Mouse (Mus musculus): ENCODE data around the gene Tmem131. TPM values are rescaled to one million over a fixed set of nuclear protein-coding genes. Genes with fewer than 3 reads are reported as not detected.
A peak's percentile ranks its signal among the peaks of the same experiment; 100 is the strongest.
"Not testable (repeated sequence)": the region's sequence is repeated elsewhere in the genome, so short reads cannot be mapped to it uniquely, and the experiment has no call there.

Gene Tmem131
- polyA plus RNA-seq, 1 experiment from 2014 or later: 13.8 TPM

DNA sequence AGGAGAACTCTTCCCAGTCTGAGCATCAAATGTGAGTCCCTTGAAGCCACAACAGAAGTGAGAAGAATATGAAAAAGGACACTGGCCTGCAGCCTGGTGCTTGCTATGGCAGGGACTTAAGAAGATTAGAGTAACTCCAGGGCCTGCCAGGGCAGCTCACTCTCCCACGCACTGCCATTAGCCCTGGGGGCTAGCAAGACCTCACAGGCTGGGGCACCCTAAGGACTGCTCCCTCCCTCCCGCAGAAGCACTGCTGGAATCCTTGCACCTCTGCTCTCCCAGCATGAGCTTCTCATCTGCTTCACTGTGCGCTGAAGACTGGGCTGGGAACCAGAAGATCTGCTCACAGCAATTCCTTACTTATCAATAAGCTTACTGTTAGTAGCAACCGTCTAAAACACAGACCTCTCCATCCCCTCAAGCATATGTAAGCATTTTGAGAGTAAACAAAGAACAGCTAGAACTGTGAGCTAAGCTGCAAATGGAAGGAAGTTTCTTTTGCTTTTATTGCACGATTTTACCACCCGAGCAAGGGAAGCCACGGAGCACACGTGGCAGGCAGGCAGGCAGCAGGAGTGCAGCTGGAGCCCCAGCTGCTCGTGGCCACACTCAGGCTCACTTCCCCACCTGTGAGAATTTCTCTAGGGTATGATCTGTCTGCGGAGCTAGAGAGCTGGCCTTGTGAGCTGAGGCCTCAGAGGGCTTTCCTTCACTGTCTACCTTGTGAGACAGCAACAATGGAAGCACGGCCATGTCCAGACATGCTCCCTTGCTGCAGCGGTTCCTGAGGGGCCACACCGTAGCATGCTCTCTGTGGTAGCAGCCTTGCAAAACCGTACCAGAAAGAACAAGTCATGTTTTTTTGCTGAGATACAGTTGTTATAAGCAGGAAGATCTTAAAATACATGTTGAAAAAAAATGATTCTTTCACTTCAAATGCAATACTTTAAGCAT is 112.3 kb downstream of the Tmem131 start:
- Histone ChIP-seq H3K4me1 (no peaks in the 10 kb centered on the region), H3K27ac (peak overlapping the region; percentile 37; the same call in 1 of the 2 replicates), H3K27me3 (ENCODE audit: low read depth, poor library complexity, severe bottlenecking) (no peaks in the 10 kb centered on the region), H3K36me3 (peaks cover 62% of the 10 kb centered on the region), H3K9me3 (replicated peaks) (no peaks in the 10 kb centered on the region), H3K4me3 (no peak overlapping the region)
- DNase-seq (ENCODE audit: low spot score): no peak
- 70% methylated on average over 14 of the region's 14 CpGs for WGBS

DNA sequence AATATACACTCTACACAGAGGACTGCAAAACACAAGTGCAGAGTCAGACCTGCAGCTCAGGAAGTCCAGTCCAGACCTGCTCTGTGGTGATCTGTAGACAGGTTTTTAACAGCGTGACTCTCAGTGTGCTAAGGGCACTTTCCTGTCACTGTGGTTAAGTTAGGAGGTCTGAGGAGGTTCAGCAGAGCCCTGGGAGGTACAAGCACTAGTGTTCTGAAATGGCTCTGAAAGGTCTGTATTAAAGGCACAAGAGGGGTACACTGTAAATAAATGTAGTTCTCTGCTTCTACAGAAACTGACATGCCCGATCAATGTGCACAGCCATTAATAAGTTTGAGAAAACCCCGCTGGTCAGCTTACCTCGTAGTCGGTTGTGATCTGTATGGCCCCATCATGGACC is 119.1 kb downstream of the Tmem131 start:
- Histone ChIP-seq H3K9me3 (replicated peaks) (no peaks in the 10 kb centered on the region), H3K36me3 (peaks cover 81% of the 10 kb centered on the region), H3K4me3 (no peak overlapping the region), H3K4me1 (no peaks in the 10 kb centered on the region), H3K27me3 (ENCODE audit: low read depth, poor library complexity, severe bottlenecking) (no peaks in the 10 kb centered on the region), H3K27ac (no peak overlapping the region)
- 94% methylated on average over 5 of the region's 5 CpGs for WGBS
- DNase-seq (ENCODE audit: low spot score): no peak

DNA sequence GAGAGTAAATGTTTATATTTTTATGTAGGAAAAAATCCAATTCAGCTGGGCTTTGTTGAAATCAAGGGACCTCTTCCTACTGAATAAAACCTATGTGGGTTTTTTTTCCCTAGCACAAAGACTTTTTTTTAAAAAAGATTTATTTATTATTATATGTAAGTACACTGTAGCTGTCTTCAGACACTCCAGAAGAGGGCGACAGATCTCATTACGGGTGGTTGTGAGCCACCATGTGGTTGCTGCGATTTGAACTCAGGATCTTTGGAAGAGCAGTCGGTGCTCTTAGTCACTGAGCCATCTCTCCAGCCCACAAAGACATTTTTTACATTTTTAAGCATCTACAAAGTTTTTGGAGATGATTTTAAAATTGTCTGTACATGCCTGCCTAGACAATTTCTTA is 121.5 kb downstream of the Tmem131 start:
- not testable (repeated sequence) for H3K9me3 ChIP-seq (replicated peaks); H3K4me3 ChIP-seq; DNase-seq (ENCODE audit: low spot score); H3K27ac ChIP-seq; H3K4me1 ChIP-seq; H3K27me3 ChIP-seq (ENCODE audit: low read depth, poor library complexity, severe bottlenecking)
- H3K36me3 ChIP-seq: peaks cover 91% of the 10 kb centered on the region
- 88% methylated on average over 4 of the region's 4 CpGs for WGBS

DNA sequence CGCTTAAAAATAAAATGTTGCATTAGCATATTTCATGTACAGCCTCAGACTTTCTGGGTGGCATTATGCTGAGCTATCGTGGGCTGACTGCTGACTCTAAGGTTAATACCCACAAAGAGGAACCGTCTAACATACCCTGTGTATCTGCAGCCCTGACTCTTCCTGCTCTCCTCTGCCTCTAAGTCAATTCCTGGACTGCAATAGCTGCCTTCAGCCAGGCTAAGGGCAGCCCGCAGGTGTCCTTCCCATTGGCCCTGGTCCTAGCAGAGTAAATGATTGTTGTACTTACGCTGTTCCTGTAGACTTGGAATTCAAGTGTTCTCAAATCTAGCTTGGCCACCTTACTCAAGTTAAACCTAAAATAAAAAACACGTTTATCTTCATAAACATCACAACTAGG is 128.3 kb downstream of the Tmem131 start:
- 95% methylated on average over 6 of the region's 6 CpGs for WGBS

DNA sequence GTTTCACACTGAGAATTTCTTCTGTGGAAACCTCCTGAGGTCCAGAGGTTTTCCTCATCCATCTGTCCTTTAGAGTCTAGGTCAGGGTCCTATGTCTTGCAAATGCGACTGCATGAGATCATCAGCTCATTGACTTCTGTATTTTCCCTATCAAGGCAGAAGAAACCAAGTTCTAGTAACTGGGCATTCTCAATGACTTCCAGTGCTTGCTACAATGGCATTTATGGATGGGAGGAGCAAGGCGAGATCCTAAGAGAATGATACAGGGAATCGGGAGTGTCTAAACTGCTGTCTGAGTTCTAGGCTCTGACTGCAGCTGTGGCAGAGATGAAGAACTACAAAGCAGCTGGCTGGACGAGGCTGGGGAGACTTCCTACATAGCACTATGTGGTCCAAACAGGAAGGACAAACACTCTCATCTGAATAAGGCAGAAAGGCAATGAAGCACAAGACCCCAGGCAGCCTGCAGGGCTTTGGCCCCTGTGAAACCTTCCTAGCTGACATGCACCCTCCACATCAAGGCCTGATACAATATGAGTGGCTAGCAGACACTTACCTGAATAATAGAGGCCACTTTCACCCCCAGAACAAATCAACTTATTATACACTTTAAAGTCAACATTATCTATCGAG is 129.1 kb downstream of the Tmem131 start:
- no peak for DNase-seq (ENCODE audit: low spot score)
- H3K9me3 ChIP-seq (replicated peaks): no peaks in the 10 kb centered on the region
- peaks cover 94% of the 10 kb centered on the region for H3K36me3 ChIP-seq
- 82% methylated on average over 5 of the region's 5 CpGs for WGBS
- no peak overlapping the region for H3K4me3 ChIP-seq
- no peaks in the 10 kb centered on the region for H3K4me1 ChIP-seq
- no peaks in the 10 kb centered on the region for H3K27me3 ChIP-seq (ENCODE audit: low read depth, poor library complexity, severe bottlenecking)
- no peak overlapping the region for H3K27ac ChIP-seq

More for the DNA sequence above, 128.3 kb downstream of the Tmem131 start:
- H3K4me1 ChIP-seq: no peaks in the 10 kb centered on the region
- no peaks in the 10 kb centered on the region for H3K9me3 ChIP-seq (replicated peaks)
- H3K4me3 ChIP-seq: no peak overlapping the region
- DNase-seq (ENCODE audit: low spot score): no peak
- H3K36me3 ChIP-seq: peaks cover 92% of the 10 kb centered on the region
- no peak overlapping the region for H3K27ac ChIP-seq
- H3K27me3 ChIP-seq (ENCODE audit: low read depth, poor library complexity, severe bottlenecking): no peaks in the 10 kb centered on the region

DNA sequence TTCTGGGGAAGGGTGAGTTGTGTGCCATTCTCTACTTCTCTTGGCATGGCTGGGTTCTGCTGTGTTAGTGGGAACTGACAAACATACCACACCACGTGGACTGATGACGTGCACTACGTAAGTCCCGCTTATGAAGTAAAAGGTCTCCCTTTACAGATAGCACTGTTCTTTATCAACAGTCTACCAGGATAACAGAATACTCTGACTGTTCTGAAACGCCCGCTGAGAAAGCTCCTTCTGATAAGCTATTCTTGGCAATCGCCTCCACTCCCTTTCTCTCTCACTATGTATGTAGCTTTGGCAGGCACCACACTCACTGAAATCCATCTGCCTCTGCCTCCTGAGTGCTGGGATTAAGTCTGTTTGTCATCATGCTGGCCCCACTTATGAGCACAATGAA is 130.1 kb downstream of the Tmem131 start:
- Histone ChIP-seq H3K4me3 (no peak overlapping the region), H3K9me3 (replicated peaks) (no peaks in the 10 kb centered on the region), H3K27ac (no peak overlapping the region), H3K36me3 (peaks cover 94% of the 10 kb centered on the region), H3K4me1 (no peaks in the 10 kb centered on the region), H3K27me3 (ENCODE audit: low read depth, poor library complexity, severe bottlenecking) (no peaks in the 10 kb centered on the region)
- WGBS: 96% methylated on average over 7 of the region's 7 CpGs
- DNase-seq (ENCODE audit: low spot score): no peak

DNA sequence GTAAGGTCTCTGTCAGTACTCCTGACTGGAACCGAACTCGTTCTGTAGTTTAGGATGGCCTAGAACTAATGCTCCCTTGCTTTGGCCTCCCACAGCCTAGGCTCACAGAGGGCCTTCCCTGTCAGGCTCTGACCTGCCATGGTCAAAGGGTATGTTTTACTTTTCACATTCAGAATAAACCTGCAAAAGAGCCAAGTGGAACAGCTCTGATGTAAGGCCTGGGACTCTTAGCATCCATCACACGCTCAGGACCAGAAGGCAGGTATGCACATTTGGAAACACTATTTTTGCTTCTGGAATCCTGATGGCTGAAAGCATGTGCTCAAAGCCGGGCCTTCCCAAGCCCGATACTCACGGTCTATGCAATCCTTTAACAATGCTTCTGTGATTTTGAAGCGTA is 131.7 kb downstream of the Tmem131 start:
- no peak overlapping the region for H3K4me3 ChIP-seq
- 97% methylated on average over 7 of the region's 7 CpGs for WGBS

DNA sequence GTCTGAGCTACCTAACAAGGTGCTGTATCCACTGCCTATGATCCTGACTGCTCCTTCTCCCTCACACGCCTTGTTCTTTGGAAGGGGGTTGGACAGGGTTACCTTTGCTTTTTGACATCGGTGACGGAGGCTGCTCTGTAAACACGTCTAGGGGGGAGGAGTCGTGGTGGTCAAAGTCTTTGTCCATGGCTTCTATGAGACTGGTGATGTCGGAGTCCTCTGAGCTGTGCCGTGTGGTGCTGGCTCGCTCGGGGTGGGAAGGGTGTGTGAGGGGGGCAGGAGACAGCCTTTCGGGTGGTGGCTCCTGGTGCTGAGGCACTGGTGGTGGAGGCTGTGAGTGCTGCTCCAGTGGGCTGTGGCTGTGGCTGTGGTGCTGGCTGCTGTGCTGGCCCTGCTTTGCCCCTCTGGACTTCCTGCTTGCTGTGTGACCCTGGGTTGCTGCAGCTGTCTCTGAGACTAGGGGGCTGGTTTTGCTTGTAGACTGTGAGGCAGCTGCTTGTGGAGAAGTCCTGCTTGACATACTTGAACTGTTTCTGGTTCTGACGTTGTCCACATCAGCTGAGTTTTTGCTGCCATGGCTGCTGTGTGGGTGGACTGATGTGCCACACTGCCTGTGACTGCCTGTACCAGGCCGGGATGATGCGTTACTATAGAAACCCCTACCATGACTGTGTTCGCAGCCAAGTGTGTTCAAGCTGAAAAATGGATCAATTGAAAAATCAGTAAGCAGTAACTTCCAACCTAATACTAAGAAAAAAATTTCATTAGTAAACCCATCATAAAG is 135.5 kb downstream of the Tmem131 start:
- H3K36me3 ChIP-seq: peaks cover 97% of the 10 kb centered on the region
- DNase-seq (ENCODE audit: low spot score): no peak
- no peaks in the 10 kb centered on the region for H3K4me1 ChIP-seq
- WGBS: 96% methylated on average over 14 of the region's 14 CpGs
- no peak overlapping the region for H3K27ac ChIP-seq
- no peaks in the 10 kb centered on the region for H3K27me3 ChIP-seq (ENCODE audit: low read depth, poor library complexity, severe bottlenecking)
- no peaks in the 10 kb centered on the region for H3K9me3 ChIP-seq (replicated peaks)
- no peak overlapping the region for H3K4me3 ChIP-seq

More for the DNA sequence above, 131.7 kb downstream of the Tmem131 start:
- Histone ChIP-seq H3K36me3 (peaks cover 94% of the 10 kb centered on the region), H3K4me1 (no peaks in the 10 kb centered on the region), H3K9me3 (replicated peaks) (no peaks in the 10 kb centered on the region), H3K27me3 (ENCODE audit: low read depth, poor library complexity, severe bottlenecking) (no peaks in the 10 kb centered on the region), H3K27ac (no peak overlapping the region)
- DNase-seq (ENCODE audit: low spot score): no peak

DNA sequence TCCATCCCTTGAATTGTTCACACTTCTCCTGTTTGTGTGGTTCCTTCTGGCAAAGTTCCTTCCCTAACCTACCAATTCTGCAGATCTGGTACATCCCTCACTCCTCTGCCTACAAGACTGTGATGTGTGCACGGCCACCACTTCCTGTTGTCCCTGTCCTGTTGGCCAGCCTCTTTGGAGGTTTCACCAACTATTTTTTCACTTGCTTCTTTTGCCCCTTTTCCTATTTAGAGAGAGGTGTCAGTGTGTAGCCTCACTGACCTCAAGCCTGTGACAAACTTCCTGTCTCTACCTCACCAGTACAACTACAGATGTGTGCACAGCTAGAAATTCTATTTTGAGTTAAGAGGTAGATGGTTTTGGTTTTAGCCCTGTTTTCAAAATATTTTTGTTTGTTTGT is 136.4 kb downstream of the Tmem131 start:
- Histone ChIP-seq H3K4me1 (no peaks in the 10 kb centered on the region), H3K9me3 (replicated peaks) (no peaks in the 10 kb centered on the region), H3K4me3 (no peak overlapping the region), H3K36me3 (peaks cover 97% of the 10 kb centered on the region), H3K27ac (no peak overlapping the region), H3K27me3 (ENCODE audit: low read depth, poor library complexity, severe bottlenecking) (no peaks in the 10 kb centered on the region)
- DNase-seq (ENCODE audit: low spot score): no peak
- WGBS: 77% methylated on average over 1 of the region's 1 CpGs

DNA sequence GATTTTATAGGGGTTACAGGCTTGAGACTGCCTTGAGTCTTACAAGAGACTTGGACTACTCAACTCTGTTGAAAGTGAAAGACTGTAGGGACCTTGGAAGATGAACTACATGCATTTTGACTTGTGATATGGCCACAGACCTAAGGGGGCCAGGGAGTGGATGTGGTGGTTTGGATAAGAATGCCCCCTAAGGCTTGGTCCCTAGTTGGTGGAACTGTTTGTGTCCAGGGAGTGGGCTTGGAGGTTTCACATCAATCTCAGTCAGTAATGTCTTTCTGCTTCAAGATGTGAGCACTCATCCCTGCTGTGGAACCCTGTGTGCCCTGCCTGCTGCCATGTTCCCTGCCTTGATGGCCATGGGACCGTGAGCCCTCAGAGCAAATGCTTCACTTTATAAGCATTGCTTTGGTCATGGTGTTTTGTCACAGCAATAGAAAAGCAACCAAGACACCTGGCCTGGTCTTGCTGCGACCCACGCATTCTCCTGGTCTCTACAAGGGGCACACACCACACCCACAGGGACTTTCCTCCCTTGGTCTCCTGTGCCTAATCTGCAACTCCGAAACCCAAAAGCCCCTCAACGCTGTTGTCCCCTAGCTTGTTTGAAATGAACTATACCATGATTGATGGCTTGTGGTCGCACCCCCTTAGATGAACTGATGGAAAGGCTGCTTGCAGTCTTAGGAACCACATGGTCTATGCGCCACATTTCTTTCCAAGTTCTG is 137.1 kb downstream of the Tmem131 start:
- H3K9me3 ChIP-seq (replicated peaks): no peaks in the 10 kb centered on the region
- WGBS: 97% methylated on average over 7 of the region's 7 CpGs
- H3K4me3 ChIP-seq: no peak overlapping the region
- H3K27me3 ChIP-seq (ENCODE audit: low read depth, poor library complexity, severe bottlenecking): no peaks in the 10 kb centered on the region
- no peak overlapping the region for H3K27ac ChIP-seq
- no peak for DNase-seq (ENCODE audit: low spot score)
- H3K4me1 ChIP-seq: no peaks in the 10 kb centered on the region
- peaks cover 97% of the 10 kb centered on the region for H3K36me3 ChIP-seq

DNA sequence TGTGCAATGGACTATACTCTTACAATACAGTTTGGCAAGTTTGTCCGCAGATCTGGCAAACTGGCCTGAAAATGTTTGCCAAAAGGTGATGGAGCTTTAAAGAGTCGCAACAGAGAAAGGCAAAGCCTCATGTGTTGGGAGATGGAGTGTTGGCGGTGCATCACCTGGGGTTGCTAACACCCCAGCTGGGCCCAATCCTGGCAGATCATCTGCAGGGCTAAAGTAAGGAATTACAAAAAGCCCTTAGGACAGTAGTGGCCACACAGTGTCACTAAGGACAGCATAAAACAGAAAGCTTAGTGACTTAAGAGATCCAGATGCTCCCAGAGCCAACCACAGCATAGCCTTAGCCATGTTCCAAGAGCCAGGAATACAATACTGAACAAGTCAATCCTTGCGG is 138.6 kb downstream of the Tmem131 start:
- H3K36me3 ChIP-seq: peaks cover 94% of the 10 kb centered on the region
- no peak overlapping the region for H3K27ac ChIP-seq
- WGBS: 95% methylated on average over 4 of the region's 4 CpGs
- no peaks in the 10 kb centered on the region for H3K27me3 ChIP-seq (ENCODE audit: low read depth, poor library complexity, severe bottlenecking)
- no peak overlapping the region for H3K4me3 ChIP-seq
- H3K9me3 ChIP-seq (replicated peaks): no peaks in the 10 kb centered on the region
- no peak for DNase-seq (ENCODE audit: low spot score)
- H3K4me1 ChIP-seq: no peaks in the 10 kb centered on the region

DNA sequence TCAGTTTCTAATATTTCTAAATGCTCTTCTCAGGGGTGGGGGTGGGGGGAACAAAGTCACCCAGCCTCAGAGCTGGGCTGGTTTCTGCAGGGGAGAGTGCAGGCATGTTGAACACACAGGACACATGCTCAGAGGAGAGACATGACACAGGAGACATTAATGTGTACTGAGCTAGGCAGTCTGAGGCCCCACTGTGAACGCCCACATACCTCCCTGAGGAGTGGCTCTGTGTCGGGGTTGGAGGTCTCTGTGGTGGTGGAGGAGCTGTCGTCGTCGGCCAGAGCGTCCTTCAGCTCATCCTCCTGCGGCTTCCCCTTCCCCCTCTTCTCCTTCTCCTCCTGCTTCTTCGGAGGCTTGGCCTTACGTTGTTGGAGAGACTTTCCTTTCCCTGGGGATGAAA is 139.2 kb downstream of the Tmem131 start:
- Histone ChIP-seq H3K9me3 (replicated peaks) (no peaks in the 10 kb centered on the region), H3K27me3 (ENCODE audit: low read depth, poor library complexity, severe bottlenecking) (no peaks in the 10 kb centered on the region), H3K36me3 (peaks cover 94% of the 10 kb centered on the region), H3K27ac (no peak overlapping the region), H3K4me1 (no peaks in the 10 kb centered on the region), H3K4me3 (no peak overlapping the region)
- 82% methylated on average over 9 of the region's 9 CpGs for WGBS
- DNase-seq (ENCODE audit: low spot score): no peak
